Mouse (Mus musculus) gastrocnemius, postnatal 4 days (tissue): ENCODE measurements at regions not wholly inside any gene's neighbourhood (a gene's known extent, or its start where the extent isn't known, plus 50 kb on each side); places are given as distances from the start of the nearest gene placed in this dataset.

Experiments used
- DNase-seq, 2 experiments: peaks; one replicate each; pipeline ENCODE4 v3.0.0; 2021 to 2022; ENCODE audit warnings: low spot score in 2 of 2, mixed read lengths in 2 of 2

GRCm38 (mm10) chr1:83728810-83729209 lies 320.8 kb upstream of the Sphkap start:
- DNase-seq, result no peak

DNA sequence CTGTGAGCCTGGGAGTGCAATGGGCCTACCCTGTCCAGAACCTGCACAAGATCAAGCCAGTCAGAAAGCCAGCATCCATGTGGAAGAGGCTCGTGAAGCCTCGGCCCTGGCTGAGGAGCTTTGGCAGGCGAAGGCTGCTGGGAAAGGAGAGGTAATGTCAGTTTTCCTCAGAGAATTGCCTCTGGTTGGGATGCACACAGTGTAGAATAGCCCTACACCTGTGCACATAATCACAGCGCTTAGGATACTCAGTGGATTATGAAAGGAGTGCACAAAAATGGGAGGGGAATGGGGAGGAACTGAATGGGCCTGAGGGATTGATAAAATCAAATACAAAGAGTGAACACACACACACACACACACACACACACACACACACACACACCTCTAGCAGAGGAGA lies 319.9 kb upstream of the Sphkap start:
- DNase-seq, result no peak

DNA sequence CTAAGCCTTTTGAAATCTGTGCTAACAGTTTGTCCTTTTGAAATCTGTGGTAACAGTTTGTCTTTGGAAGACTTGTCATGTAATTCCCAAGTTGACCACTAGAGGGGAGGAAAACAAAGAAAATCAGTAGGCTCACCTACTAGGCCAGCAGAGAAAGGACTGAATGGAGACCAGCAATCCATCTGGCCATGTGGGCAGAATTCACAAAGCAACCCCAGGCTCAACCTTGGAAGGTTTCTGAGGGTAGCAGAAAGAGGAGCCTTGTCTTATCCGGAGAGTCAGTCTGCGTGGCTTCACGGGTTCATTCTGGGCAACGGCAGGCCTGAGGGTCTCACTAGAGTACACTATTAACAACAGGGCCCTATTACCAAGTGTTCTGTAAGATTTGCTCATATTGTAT lies 319.2 kb upstream of the Sphkap start:
- no peak for DNase-seq

DNA sequence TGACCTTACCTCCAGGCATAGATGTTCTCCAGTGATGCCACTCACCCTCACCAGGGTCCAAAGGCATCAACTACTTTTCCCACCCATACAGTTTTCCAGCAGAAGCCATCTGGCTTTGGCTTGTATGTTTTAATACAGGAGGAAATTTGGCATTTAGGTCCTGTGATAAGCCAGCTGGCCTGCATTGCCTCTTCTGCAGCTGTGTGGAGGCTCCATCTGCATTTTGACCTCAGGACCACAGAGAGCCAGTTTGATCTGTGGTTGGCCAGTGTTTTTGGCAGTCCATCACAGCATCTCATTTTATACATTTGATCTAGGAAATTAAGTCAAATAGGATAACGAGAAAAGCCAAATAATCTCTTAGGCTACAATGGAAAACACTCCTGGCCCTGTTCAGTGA lies 315.1 kb upstream of the Sphkap start:
- DNase-seq, result peak; percentile 22 to 58

DNA sequence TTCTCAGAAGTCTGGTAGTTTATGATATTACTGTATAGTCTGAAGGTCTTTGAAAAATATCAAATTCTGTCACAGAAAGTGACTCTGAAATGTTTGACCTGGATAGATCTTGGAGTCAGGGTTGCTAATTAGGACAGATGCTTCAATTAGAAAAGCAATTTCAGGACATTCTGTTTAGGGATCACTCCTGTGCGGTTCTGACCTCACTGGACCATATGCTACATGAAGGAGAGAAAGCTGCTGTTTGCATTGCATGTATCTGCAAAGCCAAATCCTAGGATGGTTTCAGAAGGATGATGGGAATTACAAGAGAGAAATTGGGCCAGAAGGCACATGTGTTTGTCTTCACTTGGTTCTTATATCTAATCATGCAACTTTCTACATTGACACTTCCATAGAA lies 312.2 kb upstream of the Sphkap start:
- DNase-seq, result no peak

- DNase-seq, result no peak
Observed at GRCm38 (mm10) chr1:83717056-83717455, 309.1 kb upstream of the Sphkap start.

GRCm38 (mm10) chr1:83701696-83702404 lies 293.9 kb upstream of the Sphkap start:
- no peak for DNase-seq

- DNase-seq, result no peak
Observed at GRCm38 (mm10) chr1:83697422-83697821, 289.4 kb upstream of the Sphkap start.

DNA sequence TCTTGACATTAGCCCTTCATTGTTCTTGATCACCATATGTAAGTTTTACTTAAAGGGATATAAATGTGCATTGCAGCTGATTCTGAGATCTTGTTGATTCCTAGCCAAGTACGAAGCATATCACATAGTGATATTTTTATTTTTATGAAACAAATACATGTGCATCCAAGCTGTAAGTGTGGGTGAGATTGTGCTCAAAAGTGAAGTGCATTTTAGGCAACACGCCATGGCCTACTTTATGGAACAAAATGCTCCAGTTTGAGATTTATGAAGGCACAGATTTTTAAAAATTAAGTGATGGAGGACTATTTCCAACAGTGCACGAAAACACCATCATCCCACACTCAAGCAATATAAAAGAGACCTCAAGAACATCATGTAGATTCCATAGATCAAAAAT lies 277.2 kb upstream of the Sphkap start:
- no peak for DNase-seq

- DNase-seq, result no peak
Observed at GRCm38 (mm10) chr1:83665326-83665725, 257.3 kb upstream of the Sphkap start.

- DNase-seq, result no peak
Observed at GRCm38 (mm10) chr1:83661808-83662802, 254.1 kb upstream of the Sphkap start.

DNA sequence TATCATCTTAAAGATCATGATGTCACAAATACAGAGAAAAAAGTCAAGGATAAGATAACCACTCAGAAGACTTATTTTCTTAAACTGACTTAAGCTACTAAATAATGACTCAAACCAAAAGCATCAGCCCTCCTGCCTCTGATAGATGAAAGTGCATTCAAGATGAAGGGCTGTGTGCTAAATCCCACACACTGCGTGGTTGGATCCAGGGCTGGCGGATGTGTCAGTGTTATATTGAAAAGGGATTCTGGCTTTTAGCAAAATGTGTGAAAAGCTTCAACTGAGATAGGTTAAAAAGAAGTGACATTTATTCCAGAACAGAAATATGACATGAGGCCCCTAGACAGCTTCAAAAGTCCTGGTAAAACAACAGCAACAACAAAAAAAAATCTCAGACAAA lies 245.7 kb upstream of the Sphkap start:
- no peak for DNase-seq

DNA sequence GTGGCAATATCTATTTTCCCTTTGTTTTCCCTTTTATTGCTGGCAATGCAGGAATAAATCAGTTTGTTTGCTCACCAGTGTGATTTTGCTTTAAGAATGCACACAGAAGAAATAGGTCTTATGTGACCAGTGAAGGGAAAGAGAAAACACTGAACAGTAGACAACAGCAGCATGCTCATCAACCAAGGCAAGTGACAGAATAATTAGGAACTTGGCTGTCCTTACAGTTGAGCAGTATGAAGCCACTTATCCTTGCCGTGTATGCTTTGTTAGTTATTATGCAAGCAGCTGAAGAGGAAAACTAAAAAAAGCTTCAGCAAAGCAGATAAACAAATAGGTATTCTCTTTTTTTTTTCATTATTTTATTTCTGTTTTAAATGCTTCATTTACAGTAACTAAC lies 237.6 kb upstream of the Sphkap start:
- no peak for DNase-seq

GRCm38 (mm10) chr1:83642656-83643055 lies 234.7 kb upstream of the Sphkap start:
- DNase-seq, result no peak

- no peak for DNase-seq
Observed at GRCm38 (mm10) chr1:83636051-83636450, 228.1 kb upstream of the Sphkap start.

- DNase-seq, result no peak
Observed at GRCm38 (mm10) chr1:83631798-83632197, 223.8 kb upstream of the Sphkap start.

DNA sequence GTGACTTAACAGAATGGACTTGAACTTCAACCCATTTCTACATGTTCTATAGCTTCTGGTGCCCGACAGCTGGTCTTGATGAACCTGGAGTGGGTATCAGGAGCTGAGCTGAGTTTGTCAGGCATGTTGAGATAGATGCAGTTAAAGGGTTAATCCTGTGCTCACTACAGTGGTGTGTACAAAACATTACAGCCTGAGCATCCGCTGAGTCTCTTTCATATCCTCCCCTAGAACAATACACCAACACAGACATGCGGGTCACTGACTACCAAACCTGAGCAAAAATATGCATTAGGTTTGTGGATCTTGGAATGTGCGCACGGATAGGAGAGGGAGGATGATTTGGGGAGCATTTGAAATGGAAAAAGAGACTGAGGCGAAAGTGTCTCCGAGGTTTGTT lies 223.4 kb upstream of the Sphkap start:
- no peak for DNase-seq

DNA sequence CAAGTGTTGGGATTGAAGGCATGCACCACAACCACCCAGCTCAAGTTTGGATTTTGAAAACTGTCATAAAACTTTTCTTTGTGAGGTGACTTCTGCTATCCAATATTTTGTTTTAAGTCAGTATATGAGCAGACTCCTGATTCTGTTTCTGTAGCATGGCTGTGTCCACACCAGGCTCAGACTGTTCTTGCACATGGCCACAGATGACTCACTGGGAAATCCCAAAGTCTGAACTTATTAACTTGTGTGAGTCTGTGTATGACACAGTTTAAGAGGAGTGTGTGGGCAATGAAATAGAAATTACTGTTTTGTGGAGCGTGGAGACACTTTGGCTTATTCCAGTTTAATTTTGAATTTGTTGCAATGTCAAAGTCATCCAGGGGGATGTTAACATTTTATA lies 179.3 kb upstream of the Sphkap start:
- no peak for DNase-seq

DNA sequence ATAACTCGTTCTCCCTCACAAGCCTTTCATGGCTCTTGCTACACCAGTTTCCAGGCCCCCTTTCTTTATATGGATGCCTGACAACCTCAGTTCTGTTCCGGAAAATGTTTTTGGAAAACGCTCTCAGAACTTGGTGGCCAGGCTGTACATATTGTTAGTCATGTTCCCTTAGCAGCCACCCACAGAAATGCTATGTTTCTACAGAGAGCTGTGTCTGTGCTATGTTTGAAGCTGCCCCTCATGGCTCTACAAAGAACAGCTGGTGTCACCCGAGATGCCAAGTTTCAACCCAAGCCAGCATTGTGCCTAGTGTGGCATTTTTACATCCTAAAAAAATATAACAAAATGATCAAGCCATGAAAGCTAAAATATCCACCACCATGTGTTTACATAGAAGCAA lies 175.0 kb upstream of the Sphkap start:
- DNase-seq, result no peak

- no peak for DNase-seq
Observed at GRCm38 (mm10) chr1:83569991-83570390, 162.0 kb upstream of the Sphkap start.

GRCm38 (mm10) chr1:83568746-83569145 lies 160.7 kb upstream of the Sphkap start:
- DNase-seq, result no peak

DNA sequence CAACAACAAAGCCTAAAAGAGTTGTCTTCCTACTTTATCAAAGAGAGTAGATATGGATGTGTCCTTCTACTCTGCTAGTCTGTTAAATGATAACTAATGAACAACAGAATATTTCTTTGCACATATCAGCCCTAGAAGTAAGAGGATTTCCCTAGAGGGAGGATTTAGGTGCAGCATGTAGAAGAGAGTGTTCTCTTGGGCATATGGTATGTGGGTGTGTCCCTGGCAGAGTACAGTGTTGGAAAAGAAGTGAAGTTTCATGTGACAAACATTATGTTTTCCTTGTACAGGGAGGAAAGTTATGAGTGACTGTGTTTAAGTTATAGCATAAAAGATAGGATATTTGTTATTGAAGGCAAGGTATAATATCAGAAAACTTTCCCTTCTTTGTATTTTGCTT lies 143.6 kb upstream of the Sphkap start:
- DNase-seq, result no peak
